Mouse (Mus musculus) cortical plate, adult 2 months (tissue): ENCODE measurements around the gene Spg20.

ENCODE experiments used
- CTCF ChIP-seq: fragments of 200-500 bp; IDR thresholded peaks from 2 replicates; pipeline ENCODE4 v1.5.1; 2011; ENCODE audit warnings: mild to moderate bottlenecking, control low read depth, low read length; ENCODE audit not compliant: insufficient read depth; ENCODE audit errors: extremely low read depth
- POLR2A ChIP-seq: fragments of 200-500 bp; IDR thresholded peaks from 2 replicates; pipeline ENCODE4 v1.6.1; 2011; ENCODE audit warnings: mild to moderate bottlenecking, low read length, control low read depth; ENCODE audit not compliant: insufficient read depth; ENCODE audit errors: extremely low read depth

DNA sequence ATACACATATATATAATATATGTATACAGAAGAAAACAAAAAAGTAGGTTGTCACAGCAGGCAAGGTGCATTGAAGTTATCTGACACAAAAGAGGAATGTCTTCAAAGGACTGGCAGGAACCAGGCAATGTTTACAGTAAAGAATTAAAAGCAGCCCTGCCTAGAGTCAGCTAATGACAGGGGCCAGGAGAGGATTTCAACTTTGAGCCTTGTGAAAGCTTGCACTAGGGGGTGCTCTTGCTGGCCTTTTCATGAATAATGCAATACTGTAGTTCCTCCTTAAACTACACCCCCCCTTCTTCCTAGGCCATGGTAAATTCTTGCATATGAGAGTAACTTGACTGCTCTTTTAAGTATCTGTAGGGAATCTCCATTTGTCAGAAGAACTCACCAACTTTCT lies 10.8 kb upstream of the Spg20 start:
- TF ChIP-seq POLR2A, result no peak
- no peak for TF ChIP-seq CTCF
